Mouse (Mus musculus) urinary bladder, postnatal 36 days (tissue): Measurements from ENCODE around the gene Adnp.
A peak's percentile ranks its signal among the peaks of the same experiment; 100 is the strongest.
"Not testable (repeated sequence)": the region's sequence is repeated elsewhere in the genome, so short reads cannot be mapped to it uniquely, and the experiment has no call there.

Experiments
- DNase-seq, 2 experiments: peaks; one replicate each; pipeline ENCODE4 v3.0.0; 2022; ENCODE audit warnings: low spot score in 2 of 2, mixed read lengths in 1 of 2

Adnp gene

DNA sequence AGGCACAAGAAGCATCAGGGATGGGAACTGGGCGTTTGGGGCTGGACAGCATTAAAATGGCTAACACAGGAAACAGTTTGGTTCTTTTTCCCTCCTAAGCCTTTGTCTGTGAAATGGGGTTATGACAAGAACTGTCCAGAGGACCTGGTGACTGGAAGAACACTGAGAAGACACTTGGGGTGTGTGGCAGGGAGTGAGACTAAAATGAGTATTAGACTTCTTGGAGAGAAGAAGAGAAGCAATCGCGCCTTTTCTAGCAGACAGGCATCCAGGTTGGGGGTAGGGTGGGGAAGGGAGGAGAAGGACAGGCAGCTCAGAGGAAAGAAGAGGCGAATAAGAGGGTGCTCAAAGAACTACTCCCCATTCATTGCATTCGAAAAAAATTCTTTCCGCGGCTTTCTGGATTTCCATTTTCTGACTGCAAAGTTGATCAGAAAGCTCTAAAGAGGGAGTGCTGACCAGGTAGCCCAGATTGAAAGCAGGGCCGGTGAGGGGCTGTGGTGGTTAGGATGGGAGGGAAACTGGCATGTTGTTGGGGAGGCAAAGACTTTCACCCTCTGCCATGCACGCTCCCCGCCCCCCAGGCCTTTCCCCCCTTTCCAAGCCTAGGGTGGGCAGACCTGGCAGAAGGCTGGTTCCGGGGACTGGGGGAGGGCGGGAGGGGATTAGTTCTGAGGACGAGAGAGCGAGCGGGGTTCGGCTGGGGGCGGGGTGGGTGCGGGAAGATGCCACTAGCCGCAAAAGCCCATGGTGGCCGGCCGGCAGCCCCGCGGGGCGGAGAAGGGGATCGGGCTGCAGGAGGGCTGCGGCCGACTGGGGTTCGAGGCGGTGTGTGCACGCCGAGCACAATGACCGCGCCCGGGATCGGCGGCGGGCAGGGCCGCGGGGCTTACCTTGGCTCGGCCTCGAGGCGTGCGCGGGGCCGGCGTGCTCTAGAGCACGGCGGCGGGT, 956 bp downstream of the Adnp start:
- DNase-seq, result peak in 1 of 2 experiments; percentile 6

DNA sequence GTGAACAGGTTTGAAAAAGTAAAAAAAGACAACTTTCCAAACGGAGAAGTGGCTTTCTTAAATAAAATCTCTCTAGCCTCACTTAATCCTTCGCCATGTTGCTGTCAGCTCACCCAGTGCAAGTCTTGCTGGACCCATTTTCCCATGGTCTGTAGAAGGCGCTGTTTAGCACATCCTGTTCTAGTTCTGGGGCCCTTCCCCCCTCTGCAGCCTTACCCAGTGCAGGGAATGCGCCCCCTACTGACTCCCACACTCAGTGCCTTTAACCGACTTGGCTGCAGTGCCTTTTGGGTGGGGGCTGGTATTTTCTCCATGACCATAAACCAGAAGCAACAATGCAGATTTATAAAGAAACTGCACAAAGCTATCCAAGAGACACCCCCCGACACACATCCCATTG, 1.6 kb downstream of the Adnp start:
- peak; percentile 82 to 86 for DNase-seq

DNA sequence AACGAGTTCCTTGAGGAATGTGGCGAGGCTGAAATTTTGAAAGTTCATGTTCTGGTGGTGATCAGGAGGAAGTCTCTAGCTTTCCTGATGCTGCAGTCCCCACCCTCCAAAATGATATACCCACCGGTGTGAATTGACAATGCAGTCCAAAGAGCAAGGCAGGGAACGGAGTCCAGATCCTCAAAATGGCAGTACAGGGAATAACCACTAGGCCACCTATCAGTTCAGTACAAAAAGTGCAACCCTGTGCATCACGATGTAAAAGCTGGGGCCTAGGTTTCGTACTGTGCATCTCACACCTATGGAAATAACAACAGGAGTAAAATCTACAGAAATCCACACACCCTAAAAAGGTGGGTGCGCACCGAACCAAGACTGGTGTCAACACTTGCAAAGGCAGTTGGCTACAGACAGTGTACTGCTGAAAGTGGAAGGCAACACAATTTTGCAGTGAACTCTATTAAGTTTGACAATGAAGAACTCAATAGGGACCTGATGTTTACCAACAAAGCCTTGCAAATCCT, 2.4 kb downstream of the Adnp start:
- no peak for DNase-seq

DNA sequence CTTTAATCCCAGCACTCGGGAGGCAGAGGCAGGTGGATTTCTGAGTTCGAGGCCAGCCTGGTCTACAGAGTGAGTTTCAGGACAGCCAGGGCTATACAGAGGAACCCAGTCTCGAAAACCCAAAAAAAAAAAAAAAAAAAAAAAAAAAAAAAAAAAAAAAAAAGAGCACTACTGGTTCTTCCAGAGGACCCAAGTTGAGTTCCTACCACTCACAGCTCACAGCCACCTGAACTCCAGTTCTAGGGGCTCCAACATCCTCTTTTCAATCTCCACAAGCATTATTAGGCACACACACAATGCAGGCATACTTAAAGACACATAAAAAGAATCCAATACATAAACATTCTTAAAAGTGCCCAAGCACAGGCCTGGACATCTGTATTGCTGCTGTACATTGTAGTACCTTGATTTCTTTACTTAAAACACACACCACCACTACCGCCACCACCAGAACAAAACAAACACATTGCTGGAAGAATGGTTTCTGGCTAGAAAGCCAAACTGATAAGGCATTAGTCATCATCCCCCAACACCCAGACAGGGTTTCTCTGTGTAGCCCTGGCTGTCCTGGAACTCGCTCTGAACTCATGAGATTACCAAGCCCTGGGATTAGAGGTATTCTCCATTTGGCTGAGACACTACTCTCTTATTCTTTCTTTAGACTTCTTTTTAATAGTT, 6.8 kb downstream of the Adnp start:
- no peak for DNase-seq

DNA sequence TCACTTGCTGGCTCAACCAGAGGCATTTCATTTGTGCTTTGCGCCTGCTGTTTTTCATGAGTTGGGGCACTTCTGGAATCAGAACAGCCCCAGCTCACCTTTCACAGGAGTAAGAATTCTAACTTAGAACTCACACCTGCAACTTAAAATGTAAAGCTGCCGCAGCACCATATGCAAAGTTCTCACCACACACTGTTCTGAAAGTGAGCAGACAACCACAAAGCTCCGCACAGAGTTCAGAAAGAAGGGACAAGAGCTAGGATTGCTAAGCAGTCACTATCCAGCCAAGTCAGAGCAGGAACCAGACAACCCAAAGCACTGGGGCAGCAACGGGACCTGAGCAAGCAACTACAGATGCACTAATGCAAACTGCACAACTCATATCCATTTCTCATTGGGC, 7.4 kb downstream of the Adnp start:
- DNase-seq, result no peak

DNA sequence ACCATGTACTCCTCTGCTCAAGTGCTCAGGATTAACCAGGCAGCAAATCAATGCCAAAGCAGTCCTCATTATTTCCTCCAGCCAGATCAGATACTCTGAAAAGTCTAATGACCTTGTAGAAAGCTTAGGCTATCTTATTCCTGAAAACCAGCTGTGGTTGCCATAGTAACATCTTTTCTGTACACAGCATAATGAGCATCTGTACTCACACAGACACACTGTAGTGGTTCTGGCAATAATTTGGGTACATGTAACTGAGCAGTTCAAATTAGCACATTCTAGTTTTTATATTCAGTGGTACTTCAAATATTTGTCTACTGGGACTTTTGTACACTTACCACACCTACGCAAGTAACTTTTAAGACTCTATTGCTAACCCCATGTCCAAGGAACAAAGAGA, 8.5 kb downstream of the Adnp start:
- no peak for DNase-seq

DNA sequence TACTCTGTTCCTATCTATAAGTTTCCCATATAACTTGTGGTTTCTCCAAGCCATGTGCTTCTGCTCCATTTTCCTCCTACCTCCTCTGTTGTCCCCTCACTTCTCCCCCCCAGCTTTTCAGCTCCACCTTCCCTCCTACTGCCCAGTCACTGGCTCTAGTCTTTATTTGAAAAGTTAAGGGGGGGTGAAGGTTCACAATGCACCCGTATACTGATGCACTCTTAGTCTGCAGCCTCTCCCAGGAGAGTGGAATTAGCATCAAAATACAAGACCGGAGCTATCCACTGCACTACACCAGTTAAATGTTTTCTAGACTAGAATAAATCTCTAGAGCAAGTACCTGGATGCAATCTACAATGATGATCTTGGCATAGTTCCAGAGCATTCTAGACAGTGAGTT, 11.2 kb downstream of the Adnp start:
- no peak for DNase-seq

DNA sequence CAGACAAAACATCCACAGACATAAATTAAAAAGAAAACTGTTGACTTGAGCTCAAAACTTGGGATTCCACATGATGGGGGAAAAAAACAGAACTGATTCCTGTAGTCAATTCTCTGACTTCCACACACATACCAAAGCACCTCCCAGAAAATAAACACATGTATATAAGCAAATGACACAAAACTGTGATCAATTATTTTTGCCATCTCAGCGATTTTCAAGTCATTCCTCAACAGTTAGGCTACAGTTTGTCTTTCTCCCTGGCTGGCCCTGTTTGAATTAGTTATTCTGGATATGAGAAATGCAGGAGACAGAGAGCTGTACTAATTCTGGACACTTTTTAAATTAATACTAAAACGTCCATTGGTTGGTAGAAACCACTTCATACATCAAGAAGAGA, 13.2 kb downstream of the Adnp start:
- DNase-seq, result no peak

DNA sequence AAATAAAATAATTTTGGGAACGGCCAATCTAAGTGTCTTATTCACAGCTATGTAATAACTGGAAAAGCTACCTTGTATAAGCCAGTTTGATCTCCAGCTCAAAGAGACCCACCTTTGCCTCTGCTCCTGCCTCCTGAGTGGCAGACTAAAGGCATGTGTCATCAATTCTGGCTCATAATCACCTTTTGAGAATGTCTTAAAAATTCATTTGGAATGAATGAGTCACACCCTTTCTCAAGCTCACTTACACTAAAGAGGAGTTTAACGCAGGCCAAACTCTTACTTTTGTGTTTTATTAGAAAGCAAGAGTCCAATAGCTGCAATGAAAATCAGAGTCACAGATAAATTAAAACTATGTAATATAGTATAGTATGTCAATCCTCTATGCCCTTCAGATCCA, 15.1 kb downstream of the Adnp start:
- no peak for DNase-seq

DNA sequence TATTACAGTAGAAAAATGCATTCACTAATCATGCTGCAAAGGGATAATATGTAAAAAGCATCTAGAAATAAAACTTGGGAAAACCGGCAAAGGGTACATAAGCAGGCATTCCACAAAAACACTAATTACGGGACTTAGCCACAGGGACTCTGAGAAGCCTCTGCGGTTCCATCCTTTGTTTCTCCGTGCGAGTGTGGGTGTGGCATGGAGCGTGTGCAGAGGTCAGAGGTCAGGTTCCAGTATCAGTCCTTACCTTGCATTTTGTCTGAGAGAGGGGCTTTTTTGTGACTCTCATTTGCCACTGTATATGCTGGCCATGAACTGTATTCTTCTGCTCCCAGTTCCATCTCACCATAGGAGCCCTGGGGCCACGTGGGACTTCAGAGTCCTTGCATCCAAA, 31.0 kb downstream of the Adnp start:
- DNase-seq, result no peak

DNA sequence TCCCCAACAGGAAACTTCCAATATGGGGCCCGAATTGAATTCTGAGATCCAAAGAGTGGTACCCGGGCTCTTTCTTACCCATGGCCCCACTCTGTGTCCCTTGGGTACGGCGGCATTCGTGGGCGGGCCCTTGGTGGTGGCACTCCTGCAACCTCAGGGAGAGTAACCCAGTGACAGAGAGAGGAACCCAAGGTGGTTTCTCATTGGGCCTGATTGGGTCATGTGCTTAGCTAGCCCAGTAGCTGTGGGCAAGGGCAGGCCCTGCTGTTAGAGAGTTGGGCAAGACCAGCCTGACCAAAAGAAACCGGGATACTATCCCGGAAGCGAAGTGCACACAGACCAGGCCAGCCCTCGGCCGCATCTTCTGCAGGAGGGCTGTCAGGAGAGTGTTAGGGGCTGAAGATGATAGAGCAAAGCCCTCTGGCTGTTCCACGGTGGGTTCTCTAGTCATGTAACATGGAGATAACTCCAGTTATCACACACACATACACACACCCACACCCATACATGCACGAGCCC, 36.7 kb downstream of the Adnp start:
- peak; percentile 50 to 73 for DNase-seq

DNA sequence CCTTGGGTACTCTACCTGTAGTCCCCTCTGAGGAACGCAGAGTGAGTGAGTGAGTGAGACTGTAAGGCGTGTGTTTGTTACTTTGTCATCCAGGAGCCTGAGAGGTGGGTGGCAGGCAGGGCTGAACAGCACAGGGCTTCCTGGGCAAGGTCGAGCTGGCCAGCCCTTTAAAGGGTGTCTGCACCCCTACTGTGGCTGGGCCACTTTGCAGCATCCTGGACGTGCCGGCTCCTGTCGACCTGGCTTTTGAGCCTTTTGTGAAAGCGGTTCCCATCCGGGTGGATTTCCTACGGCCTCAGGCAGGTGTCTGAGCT, 37.2 kb downstream of the Adnp start:
- no peak for DNase-seq

DNA sequence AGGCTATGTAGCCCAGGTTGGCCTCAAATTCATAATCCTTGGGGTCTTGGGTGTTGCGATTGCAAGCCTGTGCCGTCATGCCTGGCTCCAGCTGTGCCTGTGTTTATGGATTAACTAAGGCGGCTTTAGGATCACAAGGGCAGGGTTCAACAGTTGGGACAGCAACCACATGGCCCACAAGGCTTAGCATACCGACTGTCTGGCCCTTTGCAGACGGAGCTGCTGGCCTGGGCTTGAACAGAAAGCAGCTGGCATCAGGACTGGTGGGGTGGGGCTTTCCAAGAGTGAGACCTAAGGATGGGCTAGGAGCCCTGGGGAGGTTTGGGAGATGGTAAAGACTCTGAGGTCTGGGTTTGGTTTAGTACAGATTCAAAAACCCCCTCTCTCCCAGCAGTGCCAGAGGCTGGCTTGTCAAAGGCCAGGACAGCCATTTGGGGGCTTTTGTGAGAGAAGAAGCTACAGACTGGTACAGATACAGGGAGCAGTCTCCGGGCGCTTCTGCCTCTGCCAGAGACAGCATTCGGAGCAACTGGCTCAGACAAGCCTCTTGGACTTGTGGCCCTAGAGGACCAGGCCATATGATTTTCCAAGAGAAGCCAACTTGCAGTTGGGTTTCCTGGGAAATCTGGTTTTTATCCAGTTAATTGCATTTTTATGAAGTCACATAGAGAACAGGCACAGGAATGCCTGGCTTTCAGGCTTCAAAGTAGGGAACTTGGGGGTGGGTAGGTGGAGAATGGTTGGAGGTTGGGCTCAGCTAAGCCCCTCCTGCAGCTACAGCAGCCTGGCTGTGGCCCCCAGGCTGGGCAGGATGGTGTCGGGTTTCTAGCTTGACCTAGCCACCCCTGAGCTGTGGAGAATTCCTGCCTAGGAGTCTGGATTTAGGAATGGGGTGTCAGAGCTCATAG, 37.8 kb downstream of the Adnp start:
- no peak for DNase-seq

DNA sequence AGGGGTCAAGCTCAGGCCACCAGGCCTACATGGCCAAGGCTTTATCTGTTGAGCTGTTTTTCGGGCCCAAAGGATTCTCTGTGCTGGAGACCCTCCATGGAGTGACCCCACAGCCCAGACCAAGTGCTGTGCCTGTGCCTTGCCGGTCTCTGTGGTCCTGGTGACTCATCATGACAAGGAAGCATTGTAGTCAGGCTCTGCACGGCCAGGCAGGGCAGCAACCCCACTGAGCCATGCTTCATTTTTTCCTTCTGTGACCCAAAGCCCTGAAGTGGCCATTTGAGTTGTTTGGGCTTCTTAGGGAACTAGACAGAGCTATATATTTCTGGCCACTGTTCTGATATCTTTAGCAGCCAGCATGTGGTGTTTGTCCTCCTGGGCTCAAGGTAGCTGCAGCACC, 39.1 kb downstream of the Adnp start:
- no peak for DNase-seq

DNA sequence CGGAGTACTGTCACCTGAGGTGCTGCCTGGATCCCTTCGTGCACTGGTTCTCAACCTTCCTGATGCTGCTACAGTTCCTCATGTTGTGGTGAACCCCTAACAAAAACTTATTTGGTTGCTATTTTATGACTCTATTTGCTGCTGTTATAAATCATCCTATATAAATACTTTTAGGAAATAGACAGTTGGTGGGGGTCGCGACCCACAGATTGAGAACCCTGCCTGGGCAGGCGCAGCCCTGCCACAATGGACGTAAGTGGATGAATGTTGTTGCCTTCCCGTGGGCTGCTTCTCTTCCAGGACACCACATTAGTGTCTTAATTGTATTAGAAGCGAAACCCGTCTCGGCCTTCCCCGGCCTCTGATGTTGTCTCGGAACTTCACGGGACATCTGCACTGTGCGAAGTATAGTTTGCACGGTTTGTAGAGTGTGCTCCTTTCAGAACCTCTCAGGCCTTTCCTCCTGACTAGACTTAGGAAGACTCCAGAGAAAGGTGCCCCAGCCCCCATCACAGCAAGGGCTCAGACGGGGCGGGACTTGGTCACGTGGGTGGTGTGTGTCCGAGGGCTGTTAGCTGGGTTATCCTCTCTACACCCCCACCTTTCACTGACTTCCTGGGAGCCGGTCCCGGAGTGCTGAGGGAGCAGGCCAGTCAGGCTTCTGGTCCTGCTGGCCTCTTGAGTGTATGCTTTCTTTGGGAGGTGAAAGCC, 40.0 kb downstream of the Adnp start:
- DNase-seq, result no peak

DNA sequence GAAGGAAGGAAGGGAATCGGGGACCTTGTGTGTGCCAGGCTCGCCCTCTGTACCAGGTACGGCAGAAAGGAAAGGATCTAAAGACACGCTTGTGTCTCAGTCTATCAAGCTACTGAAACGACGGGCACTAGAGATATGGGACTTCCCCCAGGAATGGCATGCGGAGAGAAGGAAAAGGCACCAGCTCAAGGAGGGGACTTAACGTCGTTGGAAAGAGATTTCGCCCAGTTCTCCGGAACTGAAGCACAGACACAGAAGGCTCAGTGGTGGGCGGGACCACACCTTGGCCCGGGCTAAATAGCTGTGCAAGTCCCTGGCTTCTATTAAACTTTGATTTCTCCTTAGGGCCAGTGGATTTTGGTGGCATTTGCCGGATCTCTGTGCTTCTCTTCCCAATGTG, 44.9 kb downstream of the Adnp start:
- no peak for DNase-seq

DNA sequence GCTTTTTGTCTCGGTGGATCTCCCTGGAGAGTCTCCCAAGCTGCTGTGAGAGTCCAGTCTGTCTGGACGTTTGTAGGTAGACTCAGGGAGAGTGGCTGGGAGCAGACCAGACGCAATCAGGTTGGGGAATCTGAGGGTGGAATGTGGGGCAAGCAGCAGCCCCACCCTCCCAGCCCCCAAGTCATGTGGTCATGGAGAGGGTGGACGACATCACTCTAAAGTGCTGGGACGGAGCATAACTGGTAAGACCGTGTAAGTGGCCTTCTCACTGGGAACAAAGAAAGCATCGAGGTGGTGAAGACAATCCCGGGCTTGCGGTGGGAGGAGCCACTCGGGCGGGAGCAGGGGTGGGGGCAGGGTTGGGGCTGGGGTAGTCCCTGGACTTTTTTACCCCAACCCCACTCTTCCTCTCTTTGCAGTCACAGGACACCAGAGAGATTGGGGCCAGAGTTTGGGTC, 45.4 kb downstream of the Adnp start:
- no peak for DNase-seq

DNA sequence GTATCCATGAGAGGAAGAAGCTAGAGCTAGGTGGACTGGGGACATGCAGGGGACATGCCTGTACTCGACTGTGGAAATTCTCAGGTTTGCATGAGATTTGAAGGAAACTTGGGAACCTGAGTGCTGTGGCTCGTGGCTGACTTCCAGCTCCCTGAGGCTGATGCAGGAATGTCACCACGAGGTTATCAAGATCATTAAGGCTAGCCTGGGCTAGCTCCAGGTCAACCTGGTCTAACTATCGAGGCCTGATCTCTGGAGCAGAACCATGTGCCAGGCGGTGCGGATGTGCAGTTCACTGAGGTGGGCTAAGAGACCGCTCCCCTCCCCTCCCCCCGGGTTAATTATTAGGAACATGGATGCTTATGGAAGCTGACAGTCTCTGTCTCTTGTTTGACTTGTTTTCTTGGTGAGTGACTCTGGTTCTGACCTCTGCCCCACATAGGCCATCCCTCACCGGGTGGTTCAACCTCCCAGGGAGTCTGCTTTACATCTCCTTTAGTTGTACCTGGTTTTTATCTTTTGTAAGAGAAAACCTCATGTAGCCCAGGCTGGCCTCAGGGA, 46.5 kb downstream of the Adnp start:
- DNase-seq, result no peak

DNA sequence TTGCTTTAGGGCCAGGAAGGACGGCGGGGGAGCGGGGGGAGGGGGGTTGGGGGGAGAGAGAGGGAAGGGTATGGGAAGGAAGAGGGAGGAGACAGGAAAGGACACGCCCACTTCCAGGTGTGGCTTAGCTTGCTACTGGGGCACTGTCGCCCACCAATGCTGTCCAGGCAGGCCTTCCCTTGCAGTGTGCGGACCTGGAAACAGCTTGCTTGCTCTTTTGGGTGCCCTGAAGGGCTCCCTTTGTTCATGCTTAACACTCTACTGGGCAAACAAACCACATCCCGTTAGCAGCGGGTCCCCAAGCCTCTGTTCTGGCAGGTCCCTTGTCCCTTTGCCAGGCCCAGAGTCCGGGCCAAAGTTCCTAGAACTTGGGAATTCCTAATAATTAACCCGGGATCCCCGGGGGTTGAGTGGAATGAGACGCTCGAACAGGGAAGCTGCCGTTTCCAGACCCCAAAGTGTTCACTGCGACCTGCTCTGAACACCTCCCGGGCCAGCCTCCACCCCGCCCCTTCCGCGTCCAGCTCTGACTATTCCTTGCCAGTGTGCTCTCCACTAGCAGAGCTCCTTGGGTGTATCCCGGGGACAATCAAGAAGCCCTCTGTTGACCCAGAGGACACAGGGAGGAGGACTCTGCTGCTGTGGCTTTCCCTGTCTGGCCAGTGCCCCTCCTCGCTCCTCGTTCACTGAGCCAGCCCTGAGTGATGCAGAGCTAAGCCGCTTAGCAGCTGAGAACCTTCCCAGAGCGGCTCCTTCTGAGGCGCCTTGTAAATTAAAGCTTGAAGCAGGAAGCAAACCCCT, 47.8 kb downstream of the Adnp start:
- no peak for DNase-seq

DNA sequence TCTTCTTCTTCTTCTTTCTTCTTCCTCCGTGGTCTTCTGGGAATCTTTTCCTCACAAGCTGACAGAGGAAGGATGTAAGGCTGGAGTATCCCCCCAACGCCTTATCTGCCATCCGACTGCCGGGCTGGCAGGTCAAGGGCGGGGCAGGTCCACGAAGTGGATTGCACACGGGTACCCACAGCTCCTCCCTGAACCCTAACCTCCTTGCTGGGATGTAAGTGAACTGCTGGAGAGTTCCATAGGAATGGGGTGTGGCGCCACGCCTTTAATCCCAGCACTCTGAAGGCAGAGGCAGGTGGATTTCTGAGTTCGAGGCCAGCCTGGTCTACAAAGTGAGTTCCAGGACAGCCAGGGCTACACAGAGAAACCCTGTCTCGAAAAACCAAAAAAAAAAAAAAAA, 48.9 kb downstream of the Adnp start:
- DNase-seq, result not testable (repeated sequence)
